Mouse (Mus musculus) MEL (cell line): ENCODE data around the gene Mcf2. TPM values are rescaled to one million over a fixed set of nuclear protein-coding genes. Genes with fewer than 3 reads are reported as not detected.

ENCODE experiments used
- DNase-seq: peaks from one replicate; pipeline ENCODE4 v3.0.0; 2011; ENCODE audit warnings: low read depth, low spot score
- H3K27ac ChIP-seq: 2 replicates; pipeline ENCODE4 v1.5.1; 2012; ENCODE audit warnings: low read depth, mild to moderate bottlenecking, control low read depth, low read length, moderate library complexity; ENCODE audit not compliant: control insufficient read depth
- H3K27me3 ChIP-seq, 2 experiments: fragments of 150-350 bp in 1 of 2; sonication (generic) in 1 of 2; 2 replicates each; pipeline ENCODE4 v1.6.1; 2012; ENCODE audit warnings: low read length in 2 of 2, mild to moderate bottlenecking in 2 of 2, improper control_type of control experiment in 1 of 2, moderate library complexity in 1 of 2; ENCODE audit not compliant: insufficient read depth in 2 of 2, control insufficient read depth in 1 of 2
- H3K36me3 ChIP-seq, 2 experiments: 2 replicates each; pipeline ENCODE4 v1.6.1; 2012 to 2014; ENCODE audit warnings: low read length in 2 of 2, improper control_type of control experiment in 1 of 2, inconsistent platforms in 1 of 2, mild to moderate bottlenecking in 1 of 2; ENCODE audit not compliant: insufficient read depth in 2 of 2, control insufficient read depth in 1 of 2
- H3K4me1 ChIP-seq, 2 experiments: fragments of 150-350 bp in 1 of 2; sonication (generic) in 1 of 2; 2 replicates each; pipeline ENCODE4 v1.6.1; 2012; ENCODE audit warnings: low read length in 2 of 2, improper control_type of control experiment in 1 of 2, mild to moderate bottlenecking in 1 of 2; ENCODE audit not compliant: insufficient read depth in 2 of 2, control insufficient read depth in 1 of 2
- H3K4me3 ChIP-seq, 2 experiments: fragments of 150-350 bp in 1 of 2; sonication (generic) in 1 of 2; 2 replicates each; pipeline ENCODE4 v1.5.1; 2012; ENCODE audit warnings: low read depth in 2 of 2, low read length in 2 of 2, mild to moderate bottlenecking in 2 of 2, moderate library complexity in 2 of 2, control low read depth in 1 of 2, improper control_type of control experiment in 1 of 2; ENCODE audit not compliant: control insufficient read depth in 1 of 2, insufficient read depth in 1 of 2
- H3K79me2 ChIP-seq: 2 replicates; pipeline ENCODE4 v1.6.1; 2012; ENCODE audit warnings: mild to moderate bottlenecking, low read length, moderate library complexity; ENCODE audit not compliant: control insufficient read depth, poor library complexity, insufficient read depth
- H3K9ac ChIP-seq: 2 replicates; pipeline ENCODE4 v1.6.1; 2012; ENCODE audit warnings: low read depth, mild to moderate bottlenecking, control low read depth, low read length, moderate library complexity; ENCODE audit not compliant: control insufficient read depth, poor library complexity, severe bottlenecking
- H3K9me3 ChIP-seq: fragments of 150-350 bp; sonication (generic); replicated peaks from 2 replicates; pipeline ENCODE4 v1.6.1; 2012; ENCODE audit warnings: mild to moderate bottlenecking, low read length, improper control_type of control experiment, moderate library complexity; ENCODE audit not compliant: insufficient read depth
- CHD1 ChIP-seq: IDR thresholded peaks from 2 replicates; pipeline ENCODE4 v1.6.1; 2012; ENCODE audit warnings: low read depth, mild to moderate bottlenecking, inconsistent platforms, low read length, improper control_type of control experiment
- CTCF ChIP-seq, 3 experiments: IDR thresholded peaks in 2 of 3; conservative IDR thresholded peaks in 1 of 3; 2 replicates each; pipeline ENCODE4 v1.5.1; 2011 to 2012; ENCODE audit warnings: low read length in 3 of 3, low read depth in 2 of 3, mild to moderate bottlenecking in 2 of 3, improper control_type of control experiment in 1 of 3, inconsistent platforms in 1 of 3, mixed read lengths in 1 of 3, moderate library complexity in 1 of 3; ENCODE audit not compliant: control insufficient read depth in 1 of 3, insufficient read depth in 1 of 3, poor library complexity in 1 of 3, severe bottlenecking in 1 of 3
- E2F4 ChIP-seq: IDR thresholded peaks from 2 replicates; pipeline ENCODE4 v1.6.1; 2011; ENCODE audit warnings: low read depth, low read length, improper control_type of control experiment, borderline replicate concordance
- GABPA ChIP-seq: IDR thresholded peaks from 2 replicates; pipeline ENCODE4 v1.6.1; 2012; ENCODE audit warnings: low read depth, mild to moderate bottlenecking, inconsistent platforms, low read length, improper control_type of control experiment, moderate library complexity
- GATA1 ChIP-seq: IDR thresholded peaks from 2 replicates; pipeline ENCODE4 v1.6.1; 2011; ENCODE audit warnings: low read depth, low read length, improper control_type of control experiment
- HCFC1 ChIP-seq: IDR thresholded peaks from 2 replicates; pipeline ENCODE4 v1.6.1; 2012; ENCODE audit warnings: low read depth, mild to moderate bottlenecking, inconsistent platforms, low read length, improper control_type of control experiment, moderate library complexity
- JUND ChIP-seq: IDR thresholded peaks from 2 replicates; pipeline ENCODE4 v1.6.1; 2011; ENCODE audit warnings: low read depth, mild to moderate bottlenecking, improper control_type of control experiment, low read length
- KAT2A ChIP-seq: conservative IDR thresholded peaks from 2 replicates; pipeline ENCODE4 v1.6.1; 2012; ENCODE audit warnings: low read depth, low read length, improper control_type of control experiment, inconsistent platforms
- MYB ChIP-seq: IDR thresholded peaks from 2 replicates; pipeline ENCODE4 v1.6.1; 2011; ENCODE audit warnings: mild to moderate bottlenecking, low read depth, low read length, improper control_type of control experiment
- MYC ChIP-seq: IDR thresholded peaks from 2 replicates; pipeline ENCODE4 v1.6.1; 2011; ENCODE audit warnings: low read depth, mild to moderate bottlenecking, low read length, improper control_type of control experiment, moderate library complexity
- NELFE ChIP-seq: IDR thresholded peaks from 2 replicates; pipeline ENCODE4 v1.6.1; 2011; ENCODE audit warnings: low read depth, low read length, improper control_type of control experiment
- NRF1 ChIP-seq: IDR thresholded peaks from 2 replicates; pipeline ENCODE4 v1.6.1; 2014; ENCODE audit warnings: low read depth, mild to moderate bottlenecking, inconsistent platforms, low read length, improper control_type of control experiment, moderate library complexity; ENCODE audit not compliant: poor library complexity, insufficient read depth, severe bottlenecking
- POLR2AphosphoS2 ChIP-seq: IDR thresholded peaks from 2 replicates; pipeline ENCODE4 v1.6.1; 2011; ENCODE audit warnings: low read length, improper control_type of control experiment
- POLR2AphosphoS5 ChIP-seq: IDR thresholded peaks from 2 replicates; pipeline ENCODE4 v1.6.1; 2012; ENCODE audit warnings: low read depth, borderline replicate concordance, mild to moderate bottlenecking, inconsistent platforms, low read length, moderate library complexity, mixed read lengths
- RAD21 ChIP-seq: IDR thresholded peaks from 2 replicates; pipeline ENCODE4 v1.6.1; 2011; ENCODE audit warnings: mild to moderate bottlenecking, low read depth, low read length, improper control_type of control experiment
- TAL1 ChIP-seq: IDR thresholded peaks from 2 replicates; pipeline ENCODE4 v1.6.1; 2012; ENCODE audit warnings: mild to moderate bottlenecking, inconsistent platforms, low read length, moderate library complexity, mixed read lengths
- TBP ChIP-seq: IDR thresholded peaks from 2 replicates; pipeline ENCODE4 v1.8.0; 2011; ENCODE audit warnings: low read depth, low read length, improper control_type of control experiment
- USF1 ChIP-seq: IDR thresholded peaks from 2 replicates; pipeline ENCODE4 v1.6.1; 2014; ENCODE audit warnings: low read depth, mild to moderate bottlenecking, inconsistent platforms, low read length, improper control_type of control experiment, moderate library complexity
- ZMIZ1 ChIP-seq: IDR thresholded peaks from 2 replicates; pipeline ENCODE4 v1.6.1; 2012; ENCODE audit warnings: low read depth, mild to moderate bottlenecking, inconsistent platforms, low read length, improper control_type of control experiment, moderate library complexity
- polyA plus RNA-seq, 2 experiments: library from polyadenylated mRNA; stranded (reverse) in 1 of 2; unstranded in 1 of 2; fragments of >175 nt in 1 of 2; fragments of >200 nt in 1 of 2; gene quantifications; 2 replicates each; pipeline versions ENCODE4 v1.2.1 to v1.2.4; 2012; ENCODE audit warnings: low replicate concordance in 2 of 2, low read depth in 1 of 2; ENCODE audit not compliant: insufficient read length in 2 of 2, insufficient read depth in 1 of 2, missing spikeins in 1 of 2
- total RNA-seq: library from RNA; depleted of rRNA; stranded (reverse); fragments of 300-350 nt; gene quantifications from 2 replicates; pipeline ENCODE4 v1.2.3, GENCODE M21; 2012

Gene Mcf2
- total and polyA plus RNA-seq, 3 experiments: not detected

DNA sequence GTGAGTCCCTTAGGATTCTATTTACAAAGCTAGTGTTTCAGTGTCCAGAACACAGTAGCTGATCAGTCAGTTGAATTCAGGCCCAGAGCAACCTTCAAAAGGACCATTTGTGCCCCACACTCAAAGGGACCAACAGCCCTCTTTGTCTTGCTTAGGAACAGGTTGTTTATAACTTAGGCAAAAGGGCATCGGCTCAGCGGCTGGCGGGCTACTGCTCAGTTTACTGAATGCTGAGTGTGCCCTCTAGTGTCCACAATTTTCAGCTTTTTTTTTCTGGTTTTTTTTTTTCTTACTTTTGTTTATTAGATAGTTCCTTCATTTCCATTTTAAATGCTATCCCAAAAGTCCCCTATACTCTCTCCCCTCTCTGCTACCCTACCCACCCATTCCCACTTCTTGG is 152.2 kb downstream of the Mcf2 start:
- peak; percentile 1 for DNase-seq
- H3K9ac ChIP-seq: no peak overlapping the region

GRCm38 (mm10) chrX:60021595-60021994 is 157.3 kb downstream of the Mcf2 start:
- Histone ChIP-seq H3K27ac (no peak overlapping the region), H3K9ac (no peak overlapping the region), H3K9me3 (no peaks in the 10 kb centered on the region), H3K36me3 (no peaks in the 10 kb centered on the region), H3K27me3 (no peaks in the 10 kb centered on the region), H3K4me3 (no peak overlapping the region), H3K79me2 (no peaks in the 10 kb centered on the region), H3K4me1 (no peaks in the 10 kb centered on the region)
- no peak for TF ChIP-seq MYC
- TF ChIP-seq NELFE: no peak
- TF ChIP-seq GABPA: no peak
- TF ChIP-seq ZMIZ1: no peak
- no peak for TF ChIP-seq TBP
- TF ChIP-seq CHD1: no peak
- TF ChIP-seq MYB: no peak
- TF ChIP-seq KAT2A: no peak
- TF ChIP-seq POLR2AphosphoS2: no peak
- no peak for TF ChIP-seq GATA1
- TF ChIP-seq USF1: no peak
- no peak for TF ChIP-seq TAL1
- no peak for TF ChIP-seq JUND
- no peak for TF ChIP-seq NRF1
- no peak for TF ChIP-seq E2F4
- no peak for TF ChIP-seq POLR2AphosphoS5
- DNase-seq: peak; percentile 2

More for the DNA sequence above, 152.2 kb downstream of the Mcf2 start:
- Histone ChIP-seq H3K4me3 (no peak overlapping the region), H3K4me1 (no peaks in the 10 kb centered on the region), H3K36me3 (no peaks in the 10 kb centered on the region), H3K9me3 (no peaks in the 10 kb centered on the region), H3K27me3 (no peaks in the 10 kb centered on the region), H3K79me2 (no peaks in the 10 kb centered on the region), H3K27ac (no peak overlapping the region)
- TF ChIP-seq RAD21 (peak; percentile 3), CTCF (IDR thresholded peaks at IDR 0.05 in 2 of 3, conservative IDR thresholded peaks at IDR 0.05 in 1 of 3; ENCODE audit: control insufficient read depth in 1 of 3, insufficient read depth in 1 of 3, low read depth in 2 of 3, low read length in 3 of 3, poor library complexity in 1 of 3, severe bottlenecking in 1 of 3) (peak in 2 of 3 experiments; percentile 8 to 12; a peak in 1 of 6 replicates), HCFC1 (no peak)
